Mouse (Mus musculus) C2C12 (cell line): ENCODE results near the gene Nxph4. TPM values are rescaled to one million over a fixed set of nuclear protein-coding genes. Genes with fewer than 3 reads are reported as not detected.

Source experiments
- H3K27me3 ChIP-seq: one replicate; pipeline ENCODE4 v1.6.1; 2011; ENCODE audit not compliant: control insufficient read depth, insufficient read depth, insufficient read length
- H3K36me3 ChIP-seq: one replicate; pipeline ENCODE4 v1.6.1; 2011; ENCODE audit not compliant: control insufficient read depth, insufficient read depth
- H3K4me3 ChIP-seq: one replicate; pipeline ENCODE4 v1.5.1; 2011; ENCODE audit warnings: mild to moderate bottlenecking, control low read depth; ENCODE audit not compliant: poor library complexity, insufficient read depth, severe bottlenecking
- H3K79me2 ChIP-seq: one replicate; pipeline ENCODE4 v1.6.1; 2011; ENCODE audit not compliant: control insufficient read depth, insufficient read depth
- H3K79me3 ChIP-seq: one replicate; pipeline ENCODE4 v1.6.1; 2011; ENCODE audit warnings: low read depth, control low read depth
- H3ac ChIP-seq: one replicate; pipeline ENCODE3; 2011; ENCODE audit warnings: low read depth; ENCODE audit not compliant: control insufficient read depth, insufficient read length
- CEBPB ChIP-seq: IDR thresholded peaks from one replicate; pipeline ENCODE4 v1.6.1; 2011; ENCODE audit warnings: low read depth, mild to moderate bottlenecking, control low read depth, moderate library complexity
- CTCF ChIP-seq: IDR thresholded peaks from one replicate; pipeline ENCODE4 v1.5.1; 2011; ENCODE audit not compliant: control insufficient read depth, insufficient read depth, insufficient read length
- FOSL1 ChIP-seq: IDR thresholded peaks from one replicate; pipeline ENCODE4 v1.8.0; 2011; ENCODE audit warnings: mild to moderate bottlenecking, low read length; ENCODE audit not compliant: poor library complexity, insufficient read depth, severe bottlenecking
- MAX ChIP-seq: IDR thresholded peaks from one replicate; pipeline ENCODE4 v1.6.1; 2011; ENCODE audit warnings: mild to moderate bottlenecking, control low read depth
- MYOD1 ChIP-seq: IDR thresholded peaks from one replicate; pipeline ENCODE4 v1.6.1; 2011; ENCODE audit warnings: low read depth; ENCODE audit not compliant: control insufficient read depth, insufficient read length
- MYOG ChIP-seq: IDR thresholded peaks from one replicate; pipeline ENCODE4 v1.6.1; 2011; ENCODE audit not compliant: control insufficient read depth, insufficient read length; ENCODE audit errors: extremely low read depth
- USF1 ChIP-seq: IDR thresholded peaks from one replicate; pipeline ENCODE4 v1.6.1; 2011; ENCODE audit warnings: low read depth, mild to moderate bottlenecking, control low read depth, moderate library complexity
- polyA plus RNA-seq: library from polyadenylated mRNA; unstranded; fragments of >200 nt; fragmentation: generic; extraction: Trizol; gene quantifications from one replicate; pipeline ENCODE4 v1.2.1, GENCODE M21; 2012; ENCODE audit warnings: missing spikeins

The Nxph4 gene
- polyA plus RNA-seq, 1 experiment: 1.2 TPM

GRCm38 (mm10) chr10:127531548-127531947 is 2.8 kb downstream of the Nxph4 start:
- Histone ChIP-seq H3K4me3 (no peak overlapping the region), H3K79me2 (no peaks in the 10 kb centered on the region), H3ac (no peak overlapping the region), H3K79me3 (no peaks in the 10 kb centered on the region), H3K27me3 (peaks cover 53% of the 10 kb centered on the region), H3K36me3 (no peaks in the 10 kb centered on the region)
- TF ChIP-seq MYOD1 (no peak), MAX (no peak), CTCF (no peak), FOSL1 (no peak)

GRCm38 (mm10) chr10:127530945-127531344 is 3.4 kb downstream of the Nxph4 start:
- Histone ChIP-seq H3ac (no peak overlapping the region), H3K79me3 (no peaks in the 10 kb centered on the region), H3K36me3 (no peaks in the 10 kb centered on the region), H3K27me3 (peaks cover 58% of the 10 kb centered on the region), H3K4me3 (no peak overlapping the region), H3K79me2 (no peaks in the 10 kb centered on the region)
- TF ChIP-seq CEBPB (no peak), MYOD1 (no peak), MYOG (no peak), FOSL1 (no peak), CTCF (no peak), MAX (no peak), USF1 (no peak)

- no peaks in the 10 kb centered on the region for H3K79me2 ChIP-seq
- TF ChIP-seq CTCF (no peak), MYOD1 (peak; percentile 45), MYOG (no peak), FOSL1 (no peak), USF1 (no peak), CEBPB (no peak)
- H3ac ChIP-seq: no peak overlapping the region
- H3K4me3 ChIP-seq: no peak overlapping the region
- H3K36me3 ChIP-seq: no peaks in the 10 kb centered on the region
- no peaks in the 10 kb centered on the region for H3K79me3 ChIP-seq
- H3K27me3 ChIP-seq: peaks cover 61% of the 10 kb centered on the region
Measured at GRCm38 (mm10) chr10:127527481-127527880, 6.9 kb downstream of the Nxph4 start.

GRCm38 (mm10) chr10:127526681-127527080 is 7.7 kb downstream of the Nxph4 start:
- peaks cover 6% of the 10 kb centered on the region for H3K79me2 ChIP-seq
- no peak overlapping the region for H3K4me3 ChIP-seq
- no peaks in the 10 kb centered on the region for H3K36me3 ChIP-seq
- H3K27me3 ChIP-seq: peaks cover 53% of the 10 kb centered on the region
- H3K79me3 ChIP-seq: peaks cover 5% of the 10 kb centered on the region
- TF ChIP-seq MYOD1: no peak
- TF ChIP-seq CTCF: peak; percentile 64
- H3ac ChIP-seq: peak overlapping the region; percentile 14

- Histone ChIP-seq H3K79me3 (peaks cover 11% of the 10 kb centered on the region), H3ac (no peak overlapping the region), H3K4me3 (no peak overlapping the region), H3K36me3 (no peaks in the 10 kb centered on the region), H3K79me2 (peaks cover 12% of the 10 kb centered on the region), H3K27me3 (peaks cover 47% of the 10 kb centered on the region)
- TF ChIP-seq CEBPB: no peak
- TF ChIP-seq MYOD1: no peak
- no peak for TF ChIP-seq CTCF
- no peak for TF ChIP-seq MAX
- TF ChIP-seq USF1: no peak
- TF ChIP-seq MYOG: no peak
- no peak for TF ChIP-seq FOSL1
Measured at GRCm38 (mm10) chr10:127526048-127526447, 8.3 kb downstream of the Nxph4 start.

- Histone ChIP-seq H3K79me3 (peaks cover 23% of the 10 kb centered on the region), H3K36me3 (peaks cover 11% of the 10 kb centered on the region), H3ac (no peak overlapping the region), H3K4me3 (no peak overlapping the region), H3K27me3 (peaks cover 34% of the 10 kb centered on the region), H3K79me2 (peaks cover 25% of the 10 kb centered on the region)
- TF ChIP-seq CEBPB: no peak
Measured at GRCm38 (mm10) chr10:127524646-127525255, 9.6 kb downstream of the Nxph4 start.
